Comparison of ENCODE assay signal across 34 mouse cellular contexts in the genomic region with DNA sequence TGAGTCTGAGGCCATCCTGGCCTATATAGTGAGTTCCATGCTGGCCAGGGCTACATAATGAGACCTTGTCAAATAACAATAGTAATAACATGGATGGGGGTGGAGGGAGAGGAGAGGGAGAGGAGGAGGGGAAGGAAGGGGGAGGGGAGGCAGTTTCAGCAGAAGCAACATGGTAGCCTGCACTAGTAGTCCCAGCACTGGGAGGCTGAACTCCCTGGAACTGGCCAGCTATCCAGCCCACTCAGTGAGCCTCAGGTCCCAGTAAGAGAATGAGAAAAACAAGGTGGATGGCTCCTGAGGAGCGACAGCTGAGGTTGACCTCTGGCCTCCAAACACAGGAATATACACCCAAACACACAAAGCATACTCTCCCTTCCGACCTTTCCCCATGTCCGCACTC.
"Had no signal": no experiment of that assay in that cellular context is flagged by ENCODE, and none has a peak within 500 bp of the region (broad histone marks: within the 10 kb centered on the region; RNA-seq: fewer than 3 reads in every experiment).

No protein-coding gene starts in this region.

- DNase-seq: heart, adult 2 months; heart, postnatal 10 days; heart, postnatal 14 days; heart, postnatal 36 days; heart, postnatal 4 days; kidney, adult 11 months; kidney, adult 18-20 months; kidney, adult 2 months; kidney, adult 8-10 months; kidney, adult 9 months; kidney, postnatal 10 days; kidney, postnatal 14 days; kidney, postnatal 25 days; kidney, postnatal 36 days; kidney, postnatal 4 days; layer of hippocampus, adult 9-11 months; layer of hippocampus, postnatal 36 days had no signal

- H3K4me2 ChIP-seq: heart, embryonic 11.5 days; heart, embryonic 12.5 days; heart, embryonic 13.5 days; heart, embryonic 15.5 days; hindbrain, embryonic 12.5 days; hindbrain, embryonic 13.5 days; hindbrain, embryonic 14.5 days; hindbrain, embryonic 15.5 days; intestine, embryonic 15.5 days; kidney, embryonic 15.5 days had no signal

- H3K4me3 ChIP-seq: heart, adult 2 months; heart, embryonic 12.5 days; heart, embryonic 13.5 days; heart, embryonic 15.5 days; hindbrain, embryonic 10.5 days; hindbrain, embryonic 12.5 days; hindbrain, embryonic 13.5 days; hindbrain, embryonic 15.5 days; intestine, embryonic 15.5 days; kidney, embryonic 15.5 days had no signal

- H3K9ac ChIP-seq: heart, embryonic 12.5 days; heart, embryonic 13.5 days; heart, embryonic 15.5 days; hindbrain, embryonic 12.5 days; hindbrain, embryonic 13.5 days; hindbrain, embryonic 14.5 days; hindbrain, embryonic 15.5 days; intestine, embryonic 15.5 days; kidney, embryonic 15.5 days had no signal

- H3K4me1 ChIP-seq: heart, embryonic 12.5 days; heart, embryonic 15.5 days; hindbrain, embryonic 12.5 days; hindbrain, embryonic 15.5 days had no signal

- H3K9me3 ChIP-seq: heart, embryonic 12.5 days; heart, embryonic 13.5 days; heart, embryonic 15.5 days; hindbrain, embryonic 10.5 days; hindbrain, embryonic 12.5 days; hindbrain, embryonic 13.5 days; hindbrain, embryonic 15.5 days; intestine, embryonic 15.5 days; kidney, embryonic 15.5 days had no signal

- H3K36me3 ChIP-seq: heart, embryonic 12.5 days; heart, embryonic 13.5 days; heart, embryonic 15.5 days; hindbrain, embryonic 10.5 days; hindbrain, embryonic 12.5 days; hindbrain, embryonic 13.5 days; hindbrain, embryonic 15.5 days; intestine, embryonic 15.5 days; kidney, embryonic 15.5 days had no signal

- H3K27me3 ChIP-seq: heart, embryonic 12.5 days; heart, embryonic 13.5 days; heart, embryonic 15.5 days; hindbrain, embryonic 12.5 days; hindbrain, embryonic 13.5 days; hindbrain, embryonic 15.5 days; intestine, embryonic 15.5 days; kidney, embryonic 15.5 days had no signal

- ATAC-seq: hindbrain, embryonic 16.5 days; hindbrain, postnatal 0 days; inflammation-experienced regulatory T-cells, adult 6 months; intestine, embryonic 15.5 days; intestine, embryonic 16.5 days; intestine, postnatal 0 days had no signal

- H3K27ac ChIP-seq: heart, adult 2 months; heart, embryonic 13.5 days; heart, embryonic 15.5 days; hindbrain, embryonic 10.5 days; hindbrain, embryonic 12.5 days; hindbrain, embryonic 13.5 days; hindbrain, embryonic 14.5 days; hindbrain, embryonic 15.5 days; hindbrain, postnatal 0 days; intestine, embryonic 15.5 days; kidney, embryonic 15.5 days; kidney, postnatal 0 days had no signal
